Mouse (Mus musculus) hindlimb bud, embryonic 11.5 days (tissue): ENCODE data around the gene Agbl5.

Experiments
- DNase-seq: peaks from one replicate; pipeline ENCODE4 v3.0.0-alpha.2; 2012; ENCODE audit warnings: low read depth, low spot score; ENCODE audit errors: extremely low spot score

Gene Agbl5

GRCm38 (mm10) chr5:30950922-30951321 lies 62.4 kb downstream of the Agbl5 start:
- no peak for DNase-seq

DNA sequence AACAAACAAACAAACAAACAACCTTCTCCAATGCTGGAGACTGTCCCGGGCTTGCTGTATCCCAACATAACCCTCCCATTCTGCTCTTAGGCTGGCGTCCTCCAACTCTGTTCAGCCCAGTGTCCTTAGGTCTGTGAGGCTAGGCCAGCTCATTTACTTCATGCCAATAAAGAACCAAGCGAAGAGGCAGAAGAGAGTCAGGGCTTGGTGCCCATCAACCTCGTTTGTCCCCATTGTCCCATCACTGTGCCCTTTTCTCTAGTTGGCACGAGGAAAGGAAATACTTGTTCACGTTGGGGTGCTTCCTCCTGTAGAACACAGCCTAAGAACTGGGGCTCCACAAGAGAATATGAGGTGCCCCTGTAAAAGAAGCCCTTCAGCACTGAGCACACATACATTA lies 63.2 kb downstream of the Agbl5 start:
- DNase-seq: no peak

GRCm38 (mm10) chr5:30952551-30952950 lies 64.1 kb downstream of the Agbl5 start:
- DNase-seq: no peak

- no peak for DNase-seq
Measured at GRCm38 (mm10) chr5:30954065-30954464, 65.6 kb downstream of the Agbl5 start.

GRCm38 (mm10) chr5:30954556-30954955 lies 66.1 kb downstream of the Agbl5 start:
- DNase-seq: no peak

GRCm38 (mm10) chr5:30955751-30956150 lies 67.3 kb downstream of the Agbl5 start:
- no peak for DNase-seq
